Mouse (Mus musculus) thymus, adult 2 months (tissue): ENCODE results near the gene Prkcb. TPM values are rescaled to one million over a fixed set of nuclear protein-coding genes. Genes with fewer than 3 reads are reported as not detected.

Experiments
- DNase-seq: peaks from one replicate; pipeline ENCODE4 v3.0.0; 2021
- H3K27ac ChIP-seq: fragments of 200-500 bp; 2 replicates; pipeline ENCODE4 v1.5.1; 2012; ENCODE audit warnings: low read length, control low read depth; ENCODE audit not compliant: control insufficient read depth, insufficient read depth
- H3K27me3 ChIP-seq: fragments of 200-500 bp; 2 replicates; pipeline ENCODE4 v1.6.1; 2012; ENCODE audit warnings: mild to moderate bottlenecking, low read length, moderate library complexity, mixed read lengths; ENCODE audit not compliant: control insufficient read depth, insufficient read depth
- H3K36me3 ChIP-seq: fragments of 200-500 bp; 2 replicates; pipeline ENCODE4 v1.6.1; 2012; ENCODE audit warnings: mild to moderate bottlenecking, low read length, moderate library complexity; ENCODE audit not compliant: control insufficient read depth, insufficient read depth
- H3K4me1 ChIP-seq: fragments of 200-500 bp; replicated peaks from 2 replicates; pipeline ENCODE4 v1.6.1; 2012; ENCODE audit warnings: low read length; ENCODE audit not compliant: control insufficient read depth, insufficient read depth
- H3K4me3 ChIP-seq: fragments of 200-500 bp; 2 replicates; pipeline ENCODE4 v1.5.1; 2012; ENCODE audit warnings: mild to moderate bottlenecking, low read length, control low read depth, moderate library complexity; ENCODE audit not compliant: control insufficient read depth, insufficient read depth
- CTCF ChIP-seq: fragments of 200-500 bp; IDR thresholded peaks from 2 replicates; pipeline ENCODE4 v1.5.1; 2012; ENCODE audit warnings: mild to moderate bottlenecking, control low read depth, low read length, moderate library complexity, borderline replicate concordance; ENCODE audit not compliant: control insufficient read depth, poor library complexity, insufficient read depth; ENCODE audit errors: extremely low read depth
- POLR2A ChIP-seq: fragments of 200-500 bp; IDR thresholded peaks from 2 replicates; pipeline ENCODE4 v1.6.1; 2012; ENCODE audit warnings: mild to moderate bottlenecking, low read length, control low read depth, moderate library complexity; ENCODE audit not compliant: control insufficient read depth, poor library complexity, insufficient read depth; ENCODE audit errors: extremely low read depth
- WGBS: fragments of 180-500 bp; shearing (Covaris S2); methylation state at CpG from one replicate; pipeline ENCODE4 v1.1.7; 2018; 5-methylcytosine and 5-hydroxymethylcytosine counted together
- polyA plus RNA-seq: library from polyadenylated mRNA; depleted of rRNA; stranded (reverse); fragments of >200 nt; gene quantifications from 2 replicates; pipeline ENCODE4 v1.2.3, GENCODE M21; 2012

Prkcb gene
- polyA plus RNA-seq, 1 experiment, result 247 TPM

DNA sequence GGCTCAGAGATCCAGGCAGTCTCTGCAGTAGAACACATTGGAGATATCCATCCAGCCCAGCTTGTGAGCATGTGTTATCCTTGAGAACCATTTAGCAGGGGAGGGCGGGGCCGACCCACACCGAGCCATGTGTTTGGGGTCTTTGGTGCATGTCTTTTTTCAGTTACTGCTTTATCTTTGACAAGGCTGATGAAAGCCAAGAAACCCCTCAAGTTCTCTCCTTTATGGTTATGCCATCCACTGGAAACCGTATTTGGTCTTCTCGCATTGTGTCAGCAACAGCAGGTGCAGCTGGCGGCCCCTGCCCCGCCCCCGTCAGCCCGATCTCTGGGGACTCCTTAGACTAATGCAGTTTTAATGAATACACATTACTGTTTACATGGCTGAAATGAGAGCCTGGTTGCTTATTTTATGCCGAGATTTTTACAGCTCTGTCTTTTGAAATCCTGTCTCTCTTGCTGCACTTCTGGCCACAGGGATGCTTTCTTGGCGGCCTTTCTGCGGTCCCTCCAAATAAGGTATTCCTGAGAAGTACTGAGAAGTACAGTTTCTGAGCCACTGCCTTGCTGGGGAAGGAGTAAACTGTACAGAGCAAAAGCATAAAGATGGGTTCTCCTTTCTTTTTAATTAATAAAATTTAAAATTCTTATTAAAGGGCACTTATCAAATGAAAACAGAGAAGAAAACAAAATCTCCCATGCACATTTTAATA lies 64.2 kb downstream of the Prkcb start:
- H3K27ac ChIP-seq, result peak overlapping the region; percentile 99
- peak; percentile 84 for DNase-seq
- WGBS, result 11% methylated on average over 12 of the region's 12 CpGs
- no peaks in the 10 kb centered on the region; the same call in 1 of the 2 replicates for H3K27me3 ChIP-seq
- no peaks in the 10 kb centered on the region for H3K36me3 ChIP-seq
- TF ChIP-seq CTCF, result no peak
- no peak for TF ChIP-seq POLR2A
- peaks cover 54% of the 10 kb centered on the region for H3K4me1 ChIP-seq
- no peak overlapping the region for H3K4me3 ChIP-seq

GRCm38 (mm10) chr7:122353329-122353728 lies 64.8 kb downstream of the Prkcb start:
- Histone ChIP-seq H3K4me1 (peaks cover 52% of the 10 kb centered on the region), H3K27ac (peak overlapping the region; percentile 76), H3K27me3 (no peaks in the 10 kb centered on the region; the same call in 1 of the 2 replicates), H3K4me3 (no peak overlapping the region), H3K36me3 (no peaks in the 10 kb centered on the region)
- DNase-seq, result no peak
- WGBS, result 87% methylated on average over 4 of the region's 4 CpGs
- TF ChIP-seq CTCF (no peak), POLR2A (no peak)

GRCm38 (mm10) chr7:122356941-122357340 lies 68.4 kb downstream of the Prkcb start:
- Histone ChIP-seq H3K36me3 (no peaks in the 10 kb centered on the region), H3K27me3 (no peaks in the 10 kb centered on the region), H3K4me3 (no peak overlapping the region), H3K4me1 (peaks cover 27% of the 10 kb centered on the region), H3K27ac (no peak overlapping the region)
- DNase-seq, result no peak
- no peak for TF ChIP-seq CTCF
- no peak for TF ChIP-seq POLR2A
- 70% methylated on average over 2 of the region's 2 CpGs for WGBS

- H3K4me1 ChIP-seq, result peaks cover 19% of the 10 kb centered on the region
- H3K27me3 ChIP-seq, result no peaks in the 10 kb centered on the region
- 90% methylated on average over 7 of the region's 7 CpGs for WGBS
- no peak overlapping the region for H3K4me3 ChIP-seq
- no peak for TF ChIP-seq CTCF
- TF ChIP-seq POLR2A, result no peak
- no peaks in the 10 kb centered on the region for H3K36me3 ChIP-seq
- no peak for DNase-seq
- no peak overlapping the region for H3K27ac ChIP-seq
Measured at GRCm38 (mm10) chr7:122357847-122358246, 69.3 kb downstream of the Prkcb start.

- no peak overlapping the region for H3K4me3 ChIP-seq
- no peak for DNase-seq
- TF ChIP-seq CTCF (no peak), POLR2A (no peak)
- H3K27me3 ChIP-seq, result no peaks in the 10 kb centered on the region
- no peaks in the 10 kb centered on the region for H3K36me3 ChIP-seq
- peaks cover 9% of the 10 kb centered on the region; the same call in 1 of the 2 replicates for H3K4me1 ChIP-seq
- 89% methylated on average over 1 of the region's 1 CpGs for WGBS
- H3K27ac ChIP-seq, result no peak overlapping the region
Measured at GRCm38 (mm10) chr7:122366635-122367034, 78.1 kb downstream of the Prkcb start.

GRCm38 (mm10) chr7:122367303-122368007 lies 78.9 kb downstream of the Prkcb start:
- Histone ChIP-seq H3K36me3 (no peaks in the 10 kb centered on the region), H3K27me3 (no peaks in the 10 kb centered on the region), H3K27ac (no peak overlapping the region), H3K4me1 (peaks cover 11% of the 10 kb centered on the region; the same call in 1 of the 2 replicates), H3K4me3 (no peak overlapping the region)
- DNase-seq, result no peak
- WGBS, result 98% methylated on average over 7 of the region's 7 CpGs
- TF ChIP-seq POLR2A (no peak), CTCF (no peak)

DNA sequence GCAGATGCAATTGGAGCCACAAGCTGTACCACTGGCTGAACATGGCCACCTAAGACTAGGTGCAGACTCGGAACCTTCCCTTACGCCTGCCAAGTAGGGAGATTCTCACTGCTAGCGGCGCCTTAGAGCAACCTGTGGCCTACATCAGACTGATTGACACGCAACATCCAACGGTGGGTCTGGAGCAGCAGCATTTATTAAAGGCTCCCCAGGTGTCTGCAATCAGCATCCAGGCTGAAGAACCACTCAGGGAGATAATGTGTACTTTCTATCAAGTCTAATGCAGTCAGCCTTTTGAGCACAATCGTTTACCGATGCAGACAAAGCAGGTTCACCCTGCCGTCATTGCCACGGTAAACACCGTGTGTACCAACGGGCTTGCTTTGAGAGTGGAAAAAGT lies 81.9 kb downstream of the Prkcb start:
- Histone ChIP-seq H3K4me3 (no peak overlapping the region), H3K36me3 (no peaks in the 10 kb centered on the region), H3K27ac (no peak overlapping the region), H3K4me1 (peaks cover 12% of the 10 kb centered on the region; the same call in 1 of the 2 replicates), H3K27me3 (no peaks in the 10 kb centered on the region)
- no peak for TF ChIP-seq POLR2A
- TF ChIP-seq CTCF, result no peak
- no peak for DNase-seq
- WGBS, result 97% methylated on average over 12 of the region's 12 CpGs
